In the genomic region with DNA sequence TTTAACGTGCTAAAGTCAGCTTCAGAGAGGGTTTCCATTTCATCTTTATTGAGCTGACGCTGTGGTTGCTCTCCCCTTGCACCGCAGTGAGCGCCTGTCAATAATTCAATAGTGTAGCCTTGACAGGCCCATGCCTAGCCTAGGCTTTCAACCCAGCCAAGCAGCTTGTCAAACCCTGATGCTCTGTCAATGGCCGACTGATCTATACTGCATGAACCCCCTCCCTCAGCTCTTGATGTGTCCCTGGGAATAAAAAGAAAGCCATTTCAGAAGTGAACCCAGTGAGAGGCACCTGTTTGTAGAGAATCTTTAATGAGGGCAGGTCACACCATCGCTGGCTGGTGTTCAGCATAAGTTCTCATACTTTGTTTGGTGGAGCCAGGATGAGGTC, we compare ENCODE assay signal across 22 mouse cellular contexts.
DNase-seq lines count a peak whose midpoint lies in the region; ATAC-seq and TF ChIP-seq lines count a peak whose summit lies in the region.
"Had no signal": no experiment of that assay in that cellular context is flagged by ENCODE, and none has a peak within 500 bp of the region (broad histone marks: within the 10 kb centered on the region; RNA-seq: fewer than 3 reads in every experiment).

No protein-coding gene starts in this region.

- H3K4me3 ChIP-seq in heart, embryonic 11.5 days (ENCODE audit: low read depth, low read length), result no peak overlapping the region
- no peak overlapping the region for H3K4me3 ChIP-seq in midbrain, embryonic 12.5 days
- no peak overlapping the region for H3K4me3 ChIP-seq in midbrain, embryonic 10.5 days
- H3K4me3 ChIP-seq in midbrain, embryonic 13.5 days (replicated peaks), result no peak overlapping the region
- no peak overlapping the region for H3K4me3 ChIP-seq in olfactory bulb, adult 2 months (ENCODE audit: insufficient read depth, low read depth, low read length)
- H3K4me3 ChIP-seq: heart, embryonic 12.5 days; hindbrain, embryonic 10.5 days; intestine, embryonic 15.5 days; liver, embryonic 13.5 days; neural tube, embryonic 12.5 days; stomach, embryonic 15.5 days had no signal

- 75% methylated on average over 6 of the region's 6 CpGs for WGBS in heart, embryonic 11.5 days (ENCODE audit: insufficient replicate concordance)
- WGBS in midbrain, embryonic 12.5 days, result 64% methylated on average over 6 of the region's 6 CpGs
- 83% methylated on average over 6 of the region's 6 CpGs for WGBS in midbrain, embryonic 10.5 days
- WGBS in midbrain, embryonic 13.5 days, result 52% methylated on average over 6 of the region's 6 CpGs
- 58% methylated on average over 6 of the region's 6 CpGs for WGBS in olfactory bulb, adult 2 months

- H3K4me2 ChIP-seq in heart, embryonic 11.5 days, result no peak overlapping the region
- no peak overlapping the region for H3K4me2 ChIP-seq in midbrain, embryonic 12.5 days (replicated peaks)
- H3K4me2 ChIP-seq in midbrain, embryonic 13.5 days (replicated peaks), result no peak overlapping the region
- H3K4me2 ChIP-seq: heart, embryonic 12.5 days; intestine, embryonic 15.5 days; liver, embryonic 13.5 days; neural tube, embryonic 12.5 days; stomach, embryonic 15.5 days had no signal

- H3K9ac ChIP-seq in heart, embryonic 11.5 days (ENCODE audit: low read depth, low read length), result no peak overlapping the region
- no peak overlapping the region for H3K9ac ChIP-seq in midbrain, embryonic 12.5 days (replicated peaks)
- no peak overlapping the region for H3K9ac ChIP-seq in midbrain, embryonic 13.5 days (replicated peaks)
- H3K9ac ChIP-seq: heart, embryonic 12.5 days; intestine, embryonic 15.5 days; liver, embryonic 13.5 days; neural tube, embryonic 12.5 days; stomach, embryonic 15.5 days had no signal

- peaks cover 8% of the 10 kb centered on the region for H3K4me1 ChIP-seq in heart, embryonic 11.5 days (ENCODE audit: control insufficient read depth, insufficient read depth, low read length)
- peaks cover 19% of the 10 kb centered on the region; the same call in 1 of the 2 replicates for H3K4me1 ChIP-seq in midbrain, embryonic 12.5 days
- peaks cover 12% of the 10 kb centered on the region; the same call in 1 of the 2 replicates for H3K4me1 ChIP-seq in midbrain, embryonic 10.5 days
- peaks cover 43% of the 10 kb centered on the region for H3K4me1 ChIP-seq in midbrain, embryonic 13.5 days (replicated peaks)
- H3K4me1 ChIP-seq in olfactory bulb, adult 2 months (ENCODE audit: control insufficient read depth, insufficient read depth, low read length), result peaks cover 7% of the 10 kb centered on the region
- H3K4me1 ChIP-seq: intestine, embryonic 15.5 days; liver, embryonic 13.5 days; neural tube, embryonic 12.5 days; stomach, embryonic 15.5 days had no signal

- peak; percentile 72 for DNase-seq in heart, adult 11 months
- DNase-seq in midbrain, embryonic 10.5 days (ENCODE audit: low spot score), result no peak
- no peak for DNase-seq in yolk sac, embryonic 10.5 days (ENCODE audit: low spot score)
- DNase-seq in left cerebral cortex, postnatal 14 days (ENCODE audit: low spot score in 2 of 2), result no peak
- DNase-seq: adrenal gland, postnatal 36 days; cerebellum, adult 11 months; cerebellum, postnatal 10 days; heart, postnatal 10 days; kidney, postnatal 25 days; liver, embryonic 13.5 days; lung, adult 2 months; lung, postnatal 14 days; thymus, postnatal 36 days had no signal

- intact Hi-C loops in left cerebral cortex, postnatal 14 days (cut with DNase I), result no loop called here

- no peaks in the 10 kb centered on the region for H3K27me3 ChIP-seq in heart, embryonic 11.5 days (ENCODE audit: control insufficient read depth, insufficient read depth, low read length)
- 0 out of 2 replicates have a peak, but pooled peaks cover under 1% of the 10 kb centered on the region for H3K27me3 ChIP-seq in midbrain, embryonic 12.5 days
- peaks cover 4% of the 10 kb centered on the region; the same call in 1 of the 2 replicates for H3K27me3 ChIP-seq in midbrain, embryonic 10.5 days (ENCODE audit: low read depth, poor library complexity, severe bottlenecking)
- no peaks in the 10 kb centered on the region for H3K27me3 ChIP-seq in midbrain, embryonic 13.5 days
- H3K27me3 ChIP-seq: intestine, embryonic 15.5 days; liver, embryonic 13.5 days; neural tube, embryonic 12.5 days; stomach, embryonic 15.5 days had no signal

- ATAC-seq in heart, embryonic 11.5 days (replicated peaks; ENCODE audit: insufficient number of reproducible peaks, low FRiP score, low TSS enrichment), result no peak
- no peak for ATAC-seq in midbrain, embryonic 12.5 days (ENCODE audit: low FRiP score, low read depth)
- ATAC-seq in midbrain, embryonic 13.5 days, result peak; percentile 81
- ATAC-seq: intestine, embryonic 15.5 days had no signal

- no peak for TF ChIP-seq POLR2A in olfactory bulb, adult 2 months (IDR thresholded peaks at IDR 0.05; ENCODE audit: insufficient read depth, low read depth, low read length)

- H3K36me3 ChIP-seq in heart, embryonic 11.5 days (ENCODE audit: control insufficient read depth, insufficient read depth, low read length), result no peaks in the 10 kb centered on the region
- no peaks in the 10 kb centered on the region for H3K36me3 ChIP-seq in midbrain, embryonic 12.5 days
- H3K36me3 ChIP-seq in midbrain, embryonic 10.5 days, result no peaks in the 10 kb centered on the region
- no peaks in the 10 kb centered on the region for H3K36me3 ChIP-seq in midbrain, embryonic 13.5 days
- H3K36me3 ChIP-seq: heart, embryonic 12.5 days; hindbrain, embryonic 10.5 days; intestine, embryonic 15.5 days; liver, embryonic 13.5 days; neural tube, embryonic 12.5 days; stomach, embryonic 15.5 days had no signal

- H3K27ac ChIP-seq in heart, embryonic 11.5 days (ENCODE audit: low read depth, low read length), result no peak overlapping the region
- H3K27ac ChIP-seq in midbrain, embryonic 12.5 days (replicated peaks), result peak overlapping the region; percentile 60; the same call in 1 of the 2 replicates
- no peak overlapping the region for H3K27ac ChIP-seq in midbrain, embryonic 10.5 days (replicated peaks)
- 0 out of 2 replicates have a peak overlapping the region, but pooled peaks have one; percentile 62 for H3K27ac ChIP-seq in midbrain, embryonic 13.5 days
- H3K27ac ChIP-seq in olfactory bulb, adult 2 months (ENCODE audit: insufficient read depth, low read depth, low read length), result peak overlapping the region; percentile 28; the same call in 1 of the 2 replicates
- H3K27ac ChIP-seq: hindbrain, embryonic 10.5 days; intestine, embryonic 15.5 days; liver, embryonic 13.5 days; neural tube, embryonic 12.5 days; stomach, embryonic 15.5 days had no signal

- no peaks in the 10 kb centered on the region for H3K9me3 ChIP-seq in heart, embryonic 11.5 days (replicated peaks; ENCODE audit: control insufficient read depth, low read length)
- no peaks in the 10 kb centered on the region for H3K9me3 ChIP-seq in midbrain, embryonic 12.5 days
- H3K9me3 ChIP-seq in midbrain, embryonic 10.5 days (replicated peaks), result no peaks in the 10 kb centered on the region
- H3K9me3 ChIP-seq in midbrain, embryonic 13.5 days, result no peaks in the 10 kb centered on the region
- H3K9me3 ChIP-seq: heart, embryonic 12.5 days; hindbrain, embryonic 10.5 days; intestine, embryonic 15.5 days; liver, embryonic 13.5 days; neural tube, embryonic 12.5 days; stomach, embryonic 15.5 days had no signal

- no peak for TF ChIP-seq CTCF in olfactory bulb, adult 2 months (IDR thresholded peaks at IDR 0.05; ENCODE audit: insufficient read depth, low read depth, low read length)

Comparison
In these comparisons a context has a peak if more than half of its experiments do, and no peak if none do; other contexts are left out.
1. H3K27ac ChIP-seq: peak in midbrain, embryonic 12.5 days (single experiment), midbrain, embryonic 13.5 days (single experiment) and olfactory bulb, adult 2 months (single experiment); none in heart, embryonic 11.5 days (single experiment) and midbrain, embryonic 10.5 days (single experiment).